Mouse (Mus musculus) G1E (cell line): ENCODE data around the gene Zfy1.

Experiments
- CTCF ChIP-seq: IDR thresholded peaks from 2 replicates; pipeline ENCODE4 v1.5.1; 2012; ENCODE audit warnings: low read depth, low read length, inconsistent platforms, mixed read lengths
- TAL1 ChIP-seq: conservative IDR thresholded peaks from 2 replicates; pipeline ENCODE4 v1.6.1; 2012; ENCODE audit warnings: low read depth, low read length, inconsistent platforms, mixed read lengths

- no peak for TF ChIP-seq CTCF
- TF ChIP-seq TAL1 = no peak
Observed at GRCm38 (mm10) chrY:808991-809661, 11.9 kb upstream of the Zfy1 start.
